Mouse (Mus musculus): ENCODE data around the gene Cldn11.
"Not testable (repeated sequence)": the region's sequence is repeated elsewhere in the genome, so short reads cannot be mapped to it uniquely, and the experiment has no call there.

Cldn11 gene

DNA sequence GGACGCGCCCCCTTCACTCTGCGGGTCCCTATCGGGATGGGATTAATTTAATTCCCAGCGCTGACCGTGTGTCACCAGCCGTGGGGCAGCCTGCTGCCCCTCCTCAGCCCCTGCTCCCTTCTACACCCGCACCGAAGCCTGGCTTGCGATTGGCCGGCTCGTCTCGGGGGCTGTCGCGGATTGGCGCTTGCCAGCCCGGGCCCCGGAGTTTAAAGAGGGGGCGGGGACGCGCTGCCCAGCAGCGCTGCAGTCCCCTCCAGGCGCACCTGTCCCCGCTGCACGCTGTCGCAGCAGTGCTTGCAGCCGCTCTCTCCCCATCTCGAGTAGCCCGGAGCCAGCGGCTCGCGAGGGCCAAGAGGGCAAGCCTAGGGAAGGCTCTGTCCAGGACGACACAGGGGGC lies at the start of gene Cldn11:
Cldn11 (plus strand) TSS at position 215 of the 400 bp plus-strand sequence.
- DNase-seq = peak; percentile 64

DNA sequence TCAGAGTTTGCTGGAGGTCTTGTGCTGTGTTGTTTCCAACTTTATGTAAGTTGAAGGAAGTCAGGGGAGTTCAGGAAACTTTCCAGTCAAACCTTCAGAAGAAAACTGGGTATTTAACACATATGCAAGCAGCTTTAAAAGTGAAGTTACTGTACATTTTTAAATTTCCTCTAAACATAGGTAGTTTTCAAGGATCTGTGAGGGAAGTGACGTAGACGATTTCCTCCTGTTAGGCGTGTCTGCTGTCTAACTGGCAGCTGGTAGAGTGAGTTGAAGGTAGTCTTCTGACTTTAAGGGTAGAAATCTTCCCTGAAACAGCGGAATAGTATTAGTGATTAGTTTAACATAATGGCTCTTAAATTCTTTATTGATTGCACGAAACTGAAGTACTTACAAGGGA lies 49.7 kb upstream of the Cldn11 start:
- no peak for DNase-seq

DNA sequence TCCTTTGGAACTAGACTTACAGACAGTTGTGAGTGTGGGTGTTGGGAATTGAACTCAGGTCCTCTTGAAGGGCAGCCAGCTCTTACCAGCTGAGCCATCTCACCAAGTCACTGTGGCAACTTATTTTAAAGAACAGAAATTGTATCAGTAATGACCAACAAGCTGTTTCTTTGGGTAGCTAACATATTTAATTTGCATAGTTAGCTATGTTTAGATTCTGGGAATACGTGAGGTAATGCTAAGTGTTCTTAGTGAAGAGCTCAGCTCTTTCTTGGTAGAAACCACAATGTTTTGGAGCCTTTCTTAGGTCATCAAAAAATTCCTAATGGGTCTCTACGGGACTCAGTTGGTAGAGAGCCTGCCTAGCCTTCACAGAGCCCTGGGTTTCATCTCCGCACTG lies 48.9 kb upstream of the Cldn11 start:
- DNase-seq = no peak

DNA sequence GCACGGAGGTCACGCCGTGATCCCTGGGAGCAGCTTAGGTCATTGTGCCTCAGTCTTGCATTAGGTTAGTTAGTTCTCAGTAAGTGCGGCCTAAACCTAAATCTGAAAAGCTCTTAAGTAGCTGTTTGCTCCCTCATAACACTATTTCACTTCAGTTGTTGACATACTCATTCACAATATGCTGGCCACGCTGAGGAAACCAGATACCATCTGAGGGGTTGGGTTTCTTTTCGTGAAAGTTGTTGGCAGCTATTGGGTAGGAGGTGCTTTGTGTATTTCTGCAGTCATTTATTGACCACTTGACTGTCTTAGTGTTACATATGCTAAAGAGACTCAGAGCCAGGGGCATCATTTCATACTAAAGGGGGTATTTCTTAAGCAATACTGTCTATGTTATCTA lies 44.8 kb upstream of the Cldn11 start:
- DNase-seq = no peak

- no peak for DNase-seq
Measured at GRCm38 (mm10) chr3:31106597-31106996, 43.1 kb upstream of the Cldn11 start.

GRCm38 (mm10) chr3:31107674-31108073 lies 42.0 kb upstream of the Cldn11 start:
- DNase-seq = no peak

GRCm38 (mm10) chr3:31109108-31109507 lies 40.6 kb upstream of the Cldn11 start:
- no peak for DNase-seq

DNA sequence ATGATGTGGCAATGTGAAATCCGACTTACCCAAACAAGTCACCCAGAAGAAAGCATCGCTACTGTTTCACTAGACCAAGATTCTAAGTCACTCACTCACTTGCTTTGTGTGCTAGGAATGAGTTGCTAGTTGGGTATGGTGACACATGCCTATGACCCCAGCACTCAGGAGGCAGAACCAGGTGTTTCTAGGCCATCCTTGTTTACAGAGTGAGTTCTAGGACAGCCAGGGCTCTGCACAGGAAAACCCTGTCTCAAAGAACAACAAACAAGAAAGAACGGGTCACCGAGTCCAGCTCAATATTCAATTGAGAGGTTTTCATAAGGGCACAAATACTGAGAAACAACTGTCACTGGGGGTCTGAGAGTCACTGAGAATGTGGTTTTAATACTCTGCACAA lies 26.6 kb upstream of the Cldn11 start:
- no peak for DNase-seq

GRCm38 (mm10) chr3:31126303-31126702 lies 23.4 kb upstream of the Cldn11 start:
- no peak for DNase-seq

DNA sequence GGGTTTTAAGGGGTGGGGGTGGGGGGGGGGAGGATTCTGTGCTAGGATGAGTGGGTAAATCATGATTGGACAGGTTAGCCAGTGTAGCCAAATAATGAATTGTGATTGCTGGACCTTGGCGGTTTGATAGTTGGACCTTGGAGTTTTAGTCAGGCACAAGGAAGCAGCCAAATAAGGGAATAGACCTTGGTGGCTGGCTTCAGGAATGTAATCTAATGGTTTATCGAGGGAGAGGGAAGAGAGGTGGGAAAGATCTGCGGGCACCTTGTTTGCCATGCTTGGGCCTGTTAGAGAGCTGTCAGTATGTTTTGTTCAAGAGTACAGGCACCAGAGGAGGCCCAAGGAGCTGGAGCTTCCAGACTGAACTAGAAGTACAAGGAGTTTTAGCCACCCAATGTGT lies 22.9 kb upstream of the Cldn11 start:
- no peak for DNase-seq

DNA sequence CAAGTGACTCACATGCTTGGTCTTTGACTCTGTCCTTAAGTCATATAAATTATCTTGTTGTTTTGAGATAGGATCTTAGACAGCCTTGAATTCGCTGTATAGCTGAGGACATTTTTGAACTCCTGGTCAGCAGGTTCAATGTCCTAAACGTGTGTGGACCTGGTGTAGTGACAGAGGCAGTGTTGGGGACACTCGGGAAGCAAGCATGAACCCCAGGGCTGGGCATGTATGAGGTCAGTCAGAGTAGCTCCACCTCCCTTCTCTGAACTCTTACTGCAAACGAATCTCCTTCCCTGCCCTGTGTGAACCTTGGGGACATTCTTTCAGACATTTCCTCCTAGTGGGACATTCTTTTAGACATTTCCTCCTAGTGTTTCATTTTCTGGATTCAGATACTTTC lies 20.0 kb upstream of the Cldn11 start:
- no peak for DNase-seq

GRCm38 (mm10) chr3:31133664-31134063 lies 16.1 kb upstream of the Cldn11 start:
- no peak for DNase-seq

DNA sequence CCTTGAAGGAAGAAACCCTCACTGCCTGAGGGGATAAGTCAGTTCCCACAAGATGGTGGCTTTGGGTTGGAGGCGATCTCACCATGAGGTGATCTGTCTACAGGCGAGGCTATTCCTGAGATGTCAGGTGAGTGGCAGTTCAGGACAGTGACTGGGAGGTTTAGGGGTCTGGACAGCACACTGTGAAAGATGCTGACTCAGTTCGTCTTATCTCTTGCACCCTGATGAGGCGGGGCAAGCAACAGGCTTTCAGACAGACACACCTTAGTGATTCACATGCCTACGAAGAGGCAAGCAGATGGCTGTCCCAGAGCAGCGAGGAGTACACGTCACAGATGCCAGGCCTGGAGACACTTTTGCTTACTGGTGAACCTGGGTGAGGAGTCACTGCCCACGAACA lies 15.5 kb upstream of the Cldn11 start:
- no peak for DNase-seq

GRCm38 (mm10) chr3:31134696-31135095 lies 15.0 kb upstream of the Cldn11 start:
- no peak for DNase-seq

DNA sequence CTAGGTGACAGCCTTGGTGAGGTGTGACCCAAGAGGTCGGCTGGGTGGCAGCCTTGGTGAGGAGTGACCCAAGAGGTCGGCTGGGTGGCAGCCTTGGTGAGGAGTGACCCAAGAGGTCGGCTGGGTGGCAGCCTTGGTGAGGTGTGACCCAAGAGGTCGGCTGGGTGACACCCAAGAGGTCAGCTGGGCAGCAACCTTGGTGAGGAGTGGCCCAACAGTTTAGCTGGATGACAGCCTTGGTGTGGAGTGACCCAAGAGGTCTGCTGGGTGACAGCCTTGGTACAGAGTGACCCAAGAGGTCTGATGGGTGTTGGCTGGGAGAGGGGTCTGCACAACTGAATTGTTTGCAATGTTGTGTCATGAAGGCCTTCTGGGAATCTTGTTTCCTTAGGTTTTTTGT lies 13.1 kb upstream of the Cldn11 start:
- DNase-seq = not testable (repeated sequence)

- peak; percentile 78 for DNase-seq
Measured at GRCm38 (mm10) chr3:31138454-31139424, 11.0 kb upstream of the Cldn11 start.

DNA sequence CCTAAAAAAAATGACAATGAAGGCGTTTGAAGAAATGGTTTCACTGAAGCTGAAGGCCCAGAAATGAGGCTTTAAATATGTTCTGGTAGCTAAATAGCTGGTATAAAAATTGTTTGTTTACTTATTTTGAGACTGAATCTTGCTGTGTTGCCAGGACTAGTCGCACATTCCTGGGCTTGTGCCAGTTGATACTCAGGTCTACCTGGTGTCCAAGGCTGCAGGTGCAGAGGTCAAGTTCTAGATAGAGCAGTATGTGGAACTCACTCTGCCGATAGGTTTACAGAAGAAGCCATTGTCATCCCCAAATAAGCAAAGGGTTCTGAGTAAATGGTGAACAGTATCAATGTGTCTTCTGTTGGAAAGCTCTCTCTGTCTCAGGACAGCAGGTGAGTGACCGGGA lies 8.1 kb upstream of the Cldn11 start:
- no peak for DNase-seq

DNA sequence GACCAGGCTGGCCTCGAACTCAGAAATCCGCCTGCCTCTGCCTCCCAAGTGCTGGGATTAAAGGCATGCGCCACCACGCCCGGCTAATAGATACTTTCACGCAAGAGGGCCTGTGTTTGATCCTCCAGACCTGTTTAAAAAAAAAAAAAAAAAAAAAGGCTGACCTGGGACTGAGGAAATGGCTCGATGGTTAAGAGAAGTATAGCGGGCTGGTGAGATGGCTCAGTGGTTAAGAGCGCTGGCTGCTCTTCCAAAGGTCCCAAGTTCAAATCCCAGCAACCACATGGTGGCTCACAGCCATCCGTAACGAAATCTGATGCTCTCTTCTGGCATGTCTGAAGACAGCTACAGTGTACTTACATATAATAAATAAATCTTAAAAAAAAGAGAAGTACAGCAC lies 4.5 kb upstream of the Cldn11 start:
- DNase-seq = not testable (repeated sequence)

DNA sequence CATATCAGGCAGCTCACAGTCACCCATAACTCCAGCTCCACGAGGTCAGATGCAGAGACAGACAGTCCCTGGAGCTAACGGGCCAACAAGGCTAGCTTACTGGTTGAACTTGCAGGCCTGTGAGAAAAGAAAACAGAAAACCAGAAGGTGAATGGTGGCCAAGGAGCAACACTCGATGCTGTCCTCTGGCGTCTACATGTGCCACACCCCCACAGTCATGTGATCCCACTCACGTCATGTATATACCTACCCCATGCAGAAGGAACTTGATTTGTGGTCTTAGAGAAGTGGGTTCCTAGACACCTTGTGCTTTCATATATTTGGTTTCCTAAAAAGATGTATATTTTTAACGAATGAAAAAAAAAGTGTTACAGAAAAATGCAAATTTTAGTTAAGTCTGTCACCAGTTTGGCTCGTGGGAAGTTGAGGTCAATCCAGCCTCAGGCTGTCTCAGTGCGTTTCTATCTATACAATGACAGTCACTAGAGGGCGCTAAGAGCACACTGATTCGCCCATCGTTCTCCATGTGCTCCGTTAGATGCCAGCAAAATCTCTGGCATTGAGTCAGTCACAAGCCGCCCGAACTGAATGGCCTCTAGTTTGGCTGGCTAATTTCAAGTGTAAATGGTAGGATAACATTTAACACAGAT lies 4.0 kb upstream of the Cldn11 start:
- peak; percentile 60 for DNase-seq

DNA sequence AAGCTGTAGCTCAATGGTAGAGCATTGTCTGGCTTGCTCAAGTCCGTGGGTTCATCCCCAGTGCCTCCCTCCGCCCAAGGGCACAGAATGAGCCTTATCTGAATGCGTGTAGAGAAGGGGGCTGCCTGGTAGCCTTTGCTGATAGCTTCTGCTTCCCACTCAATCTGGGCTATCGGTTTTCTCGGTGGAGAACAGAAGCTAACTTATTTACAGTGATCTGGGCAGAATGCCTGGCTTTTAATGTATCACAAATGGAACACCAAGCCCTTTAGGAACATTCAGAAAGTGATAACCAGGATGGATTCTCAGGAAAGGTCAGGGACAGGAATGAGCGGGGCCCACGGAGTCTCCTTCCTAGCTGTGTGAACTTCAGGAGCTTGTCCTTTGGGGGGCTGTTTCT lies 1.1 kb upstream of the Cldn11 start:
- DNase-seq = no peak

DNA sequence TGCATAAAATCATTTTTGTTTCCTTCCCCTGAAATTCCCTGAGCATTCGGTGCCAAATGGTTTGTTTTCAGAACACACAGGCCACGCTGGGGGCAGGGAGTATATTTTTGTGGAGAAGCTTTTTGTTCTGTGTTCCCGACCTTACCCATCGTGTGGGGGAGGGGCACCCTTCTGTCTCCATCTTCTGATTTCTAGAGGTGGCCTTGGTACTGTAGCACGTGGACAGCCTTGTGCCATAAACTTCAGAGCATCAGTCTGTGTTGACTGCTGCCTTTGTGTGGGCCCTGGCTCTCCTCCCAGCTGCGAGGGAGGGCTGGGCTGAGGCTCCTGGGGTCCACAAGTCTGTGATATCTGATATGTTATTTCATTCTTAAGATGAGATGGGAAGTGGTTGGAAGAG lies 2.4 kb downstream of the Cldn11 start:
- no peak for DNase-seq

- no peak for DNase-seq
Measured at GRCm38 (mm10) chr3:31156126-31156525, 6.4 kb downstream of the Cldn11 start.

GRCm38 (mm10) chr3:31157776-31158175 lies 8.1 kb downstream of the Cldn11 start:
- no peak for DNase-seq

GRCm38 (mm10) chr3:31160046-31160445 lies 10.3 kb downstream of the Cldn11 start:
- no peak for DNase-seq
